Mouse (Mus musculus) intestine, embryonic 14.5 days (tissue): ENCODE measurements around the gene Gm11627. TPM values are rescaled to one million over a fixed set of nuclear protein-coding genes. Genes with fewer than 3 reads are reported as not detected.
A peak's percentile ranks its signal among the peaks of the same experiment; 100 is the strongest.
"Not testable (repeated sequence)": the region's sequence is repeated elsewhere in the genome, so short reads cannot be mapped to it uniquely, and the experiment has no call there.

Experiments
- ATAC-seq: fragments of 200-750 bp; cut with Nextera tagmentation; replicated peaks from 2 replicates; pipeline ENCODE4 v1.8.0; 2017; ENCODE audit warnings: low read depth, moderate number of reproducible peaks, moderate TSS enrichment, moderate library complexity; ENCODE audit not compliant: low FRiP score, low TSS enrichment
- DNase-seq: peaks from one replicate; pipeline ENCODE4 v3.0.0-alpha.2; 2018; ENCODE audit warnings: low spot score
- H3K27ac ChIP-seq: fragments of 300-500 bp; sonication (generic); 2 replicates; pipeline ENCODE4 v1.5.1; 2014; ENCODE audit warnings: low read depth, mild to moderate bottlenecking, control low read depth
- H3K27me3 ChIP-seq: fragments of 300-500 bp; sonication (generic); replicated peaks from 2 replicates; pipeline ENCODE4 v1.6.1; 2014; ENCODE audit warnings: low read length, control low read depth; ENCODE audit not compliant: control insufficient read depth, insufficient read depth
- H3K36me3 ChIP-seq: fragments of 300-500 bp; sonication (generic); 2 replicates; pipeline ENCODE4 v1.6.1; 2014; ENCODE audit warnings: low read length, control low read depth; ENCODE audit not compliant: control insufficient read depth, insufficient read depth
- H3K4me1 ChIP-seq: fragments of 300-500 bp; sonication (generic); replicated peaks from 2 replicates; pipeline ENCODE4 v1.6.1; 2014; ENCODE audit warnings: low read length, control low read depth, mixed read lengths; ENCODE audit not compliant: control insufficient read depth, insufficient read depth
- H3K4me2 ChIP-seq: fragments of 300-500 bp; sonication (generic); 2 replicates; pipeline ENCODE4 v1.6.1; 2014; ENCODE audit warnings: low read length
- H3K4me3 ChIP-seq: fragments of 300-500 bp; sonication (generic); 2 replicates; pipeline ENCODE4 v1.5.1; 2014; ENCODE audit warnings: low read depth, low read length, control low read depth, mixed read lengths
- H3K9ac ChIP-seq: fragments of 300-500 bp; sonication (generic); 2 replicates; pipeline ENCODE4 v1.6.1; 2014; ENCODE audit warnings: mild to moderate bottlenecking, low read length
- H3K9me3 ChIP-seq: fragments of 300-500 bp; sonication (generic); 2 replicates; pipeline ENCODE4 v1.6.1; 2016; ENCODE audit warnings: low read length, control low read depth; ENCODE audit not compliant: control insufficient read depth
- WGBS: fragments of 180-500 bp; shearing (Covaris S2); extraction: QIAGEN DNeasy Blood & Tissue Kit; methylation state at CpG from one replicate; pipeline ENCODE4 v1.1.7; 2014; 5-methylcytosine and 5-hydroxymethylcytosine counted together
- polyA plus RNA-seq: library from polyadenylated mRNA; unstranded; fragments of >200 nt; fragmentation: Nextera tagmentation; extraction: Ambion mirVana; gene quantifications from 2 replicates; pipeline ENCODE4 v1.2.1, GENCODE M21; 2014

The Gm11627 gene
- polyA plus RNA-seq, 1 experiment from 2014 or later, result 15.7 TPM

DNA sequence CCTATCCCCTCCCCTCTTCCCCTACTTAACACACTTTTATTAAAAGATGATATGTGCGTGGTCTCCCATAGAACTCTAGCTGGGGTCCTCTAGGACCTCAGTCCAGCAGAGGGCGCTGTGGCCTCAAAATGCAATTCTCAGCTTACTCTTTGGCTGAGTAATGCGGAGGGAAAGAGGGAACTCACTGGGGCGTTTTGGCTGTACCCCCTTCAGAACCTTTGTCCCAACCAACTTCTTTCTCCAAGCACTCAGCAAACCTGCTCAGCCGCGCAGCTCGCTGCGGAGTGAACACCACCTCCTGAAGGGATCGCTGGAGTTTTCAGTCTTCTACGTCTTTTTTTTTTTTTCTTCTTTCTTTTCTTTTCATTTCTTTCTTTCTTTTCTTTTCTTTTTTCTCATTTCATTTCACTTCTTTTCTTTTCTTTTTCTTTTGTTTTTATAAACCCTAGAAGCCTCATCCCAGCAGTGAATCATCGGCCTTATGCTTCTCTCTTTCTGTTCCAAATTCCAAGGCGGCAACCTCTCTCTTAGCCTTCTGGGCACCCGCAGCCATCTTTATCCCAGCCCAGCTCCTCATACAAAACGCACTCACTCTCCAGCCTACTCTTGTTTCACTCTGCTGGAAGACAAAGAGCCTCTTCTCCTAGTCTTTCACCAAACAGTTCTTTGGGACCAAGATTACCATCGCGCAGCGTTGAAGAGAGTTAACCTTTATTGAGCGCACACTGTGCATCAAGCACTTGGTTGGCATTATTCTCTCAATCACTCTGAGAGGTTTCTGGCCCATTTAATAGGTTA lies 6.2 kb downstream of the Gm11627 start:
- H3K9ac ChIP-seq, result peak overlapping the region; percentile 51
- H3K4me3 ChIP-seq, result peak overlapping the region; percentile 34
- H3K27me3 ChIP-seq, result no peaks in the 10 kb centered on the region
- H3K36me3 ChIP-seq, result no peaks in the 10 kb centered on the region
- H3K9me3 ChIP-seq, result no peaks in the 10 kb centered on the region
- peaks cover 5% of the 10 kb centered on the region; the same call in 1 of the 2 replicates for H3K4me1 ChIP-seq
- DNase-seq, result peak; percentile 99
- H3K27ac ChIP-seq, result no peak overlapping the region
- peak overlapping the region; percentile 65 for H3K4me2 ChIP-seq
- 13% methylated on average over 18 of the region's 18 CpGs for WGBS
- peak; percentile 63; the same call in 1 of the 2 replicates for ATAC-seq

DNA sequence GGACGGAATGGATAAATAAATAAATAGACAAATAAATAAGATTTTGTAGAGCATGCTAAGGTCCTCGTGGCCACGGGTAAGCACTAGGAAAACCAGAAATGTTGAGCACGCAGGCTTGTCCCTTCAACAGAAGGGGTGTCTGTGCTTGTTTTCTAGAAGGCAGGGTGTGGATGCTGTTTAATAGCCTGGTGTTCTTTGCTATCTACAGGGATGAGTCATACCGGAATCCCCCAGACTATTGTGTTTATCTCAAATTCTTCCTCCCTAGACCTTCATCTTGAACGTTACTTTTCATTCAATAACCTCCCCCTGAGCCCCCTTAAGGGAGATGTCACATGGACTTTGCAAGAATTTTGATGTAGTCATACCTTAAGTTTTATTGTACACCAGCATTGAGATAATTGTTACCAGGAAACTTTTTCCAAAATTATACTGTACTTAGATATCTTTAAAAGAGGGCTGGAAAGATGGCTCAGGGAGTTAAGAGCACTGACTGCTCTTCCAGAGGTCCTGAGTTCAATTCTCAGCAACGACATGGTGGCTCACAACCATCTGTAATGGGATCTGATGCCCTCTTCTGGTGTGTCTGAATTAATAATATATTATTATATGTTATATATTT lies 10.4 kb downstream of the Gm11627 start:
- DNase-seq (no peak), ATAC-seq (no peak)
- no peaks in the 10 kb centered on the region for H3K9me3 ChIP-seq
- H3K36me3 ChIP-seq, result no peaks in the 10 kb centered on the region
- H3K4me2 ChIP-seq, result no peak overlapping the region
- WGBS, result 70% methylated on average over 7 of the region's 7 CpGs
- no peak overlapping the region for H3K9ac ChIP-seq
- H3K4me1 ChIP-seq, result 0 out of 2 replicates have a peak, but pooled peaks cover 4% of the 10 kb centered on the region
- no peak overlapping the region for H3K27ac ChIP-seq
- no peak overlapping the region for H3K4me3 ChIP-seq
- H3K27me3 ChIP-seq, result no peaks in the 10 kb centered on the region

DNA sequence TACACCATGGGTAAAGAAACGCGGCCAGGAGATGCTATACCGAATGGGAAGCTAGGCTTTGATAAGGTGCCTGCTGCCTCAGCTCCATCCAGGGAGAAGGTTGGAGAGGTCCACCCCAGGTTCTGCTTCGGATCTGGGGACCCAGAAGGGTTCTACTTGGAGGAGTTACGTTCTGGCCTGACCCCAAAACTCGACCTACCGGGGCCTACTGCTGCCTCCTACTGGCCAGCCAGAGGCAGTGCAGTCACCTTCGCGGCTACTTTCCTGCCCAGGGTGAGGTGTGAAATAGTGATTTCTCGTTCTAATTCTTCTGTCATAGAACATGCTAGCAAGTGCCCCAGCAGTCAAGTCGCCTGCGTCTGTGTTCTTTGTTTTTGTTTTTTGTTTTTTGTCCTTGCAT lies 11.1 kb downstream of the Gm11627 start:
- DNase-seq (no peak), ATAC-seq (no peak)
- no peak overlapping the region for H3K27ac ChIP-seq
- no peak overlapping the region for H3K9ac ChIP-seq
- no peaks in the 10 kb centered on the region for H3K36me3 ChIP-seq
- no peaks in the 10 kb centered on the region for H3K9me3 ChIP-seq
- 0 out of 2 replicates have a peak, but pooled peaks cover under 1% of the 10 kb centered on the region for H3K4me1 ChIP-seq
- H3K27me3 ChIP-seq, result no peaks in the 10 kb centered on the region
- WGBS, result 78% methylated on average over 12 of the region's 12 CpGs
- H3K4me3 ChIP-seq, result no peak overlapping the region
- no peak overlapping the region for H3K4me2 ChIP-seq

DNA sequence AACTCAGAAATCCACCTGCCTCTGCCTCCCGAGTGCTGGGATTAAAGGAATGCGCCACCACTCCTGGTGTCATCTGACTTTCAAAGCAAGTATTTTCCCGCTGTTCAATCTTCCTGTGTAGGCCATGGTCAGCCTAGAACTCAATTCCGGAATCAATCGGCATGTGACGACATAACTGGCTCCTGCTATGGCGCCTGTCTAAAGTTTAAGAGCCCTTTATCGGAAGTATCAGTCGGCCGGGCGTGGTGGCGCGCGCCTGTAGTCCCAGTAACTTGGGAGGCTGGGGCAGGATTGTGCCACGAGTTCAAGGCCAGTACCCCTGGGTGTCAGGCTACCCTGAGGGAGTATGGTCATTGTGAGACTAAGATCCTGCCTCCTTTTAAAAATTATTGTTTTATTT lies 11.5 kb downstream of the Gm11627 start:
- Histone ChIP-seq H3K9ac (no peak overlapping the region), H3K36me3 (no peaks in the 10 kb centered on the region), H3K4me2 (no peak overlapping the region), H3K4me1 (no peaks in the 10 kb centered on the region), H3K27me3 (no peaks in the 10 kb centered on the region), H3K9me3 (no peaks in the 10 kb centered on the region), H3K4me3 (no peak overlapping the region), H3K27ac (no peak overlapping the region)
- ATAC-seq, result no peak
- WGBS, result 97% methylated on average over 15 of the region's 15 CpGs
- DNase-seq, result no peak

- ATAC-seq, result no peak
- Histone ChIP-seq H3K27ac (no peak overlapping the region), H3K4me1 (no peaks in the 10 kb centered on the region), H3K9me3 (no peaks in the 10 kb centered on the region), H3K4me3 (no peak overlapping the region), H3K36me3 (no peaks in the 10 kb centered on the region), H3K4me2 (no peak overlapping the region), H3K9ac (no peak overlapping the region), H3K27me3 (no peaks in the 10 kb centered on the region)
- DNase-seq, result no peak
- 90% methylated on average over 6 of the region's 6 CpGs for WGBS
Measured at GRCm38 (mm10) chr11:102567157-102567556, 12.1 kb downstream of the Gm11627 start.

- DNase-seq (no peak), ATAC-seq (no peak)
- Histone ChIP-seq H3K9ac (no peak overlapping the region), H3K4me1 (no peaks in the 10 kb centered on the region), H3K4me3 (no peak overlapping the region), H3K27ac (no peak overlapping the region), H3K9me3 (no peaks in the 10 kb centered on the region), H3K36me3 (no peaks in the 10 kb centered on the region), H3K4me2 (no peak overlapping the region), H3K27me3 (no peaks in the 10 kb centered on the region)
- 96% methylated on average over 1 of the region's 1 CpGs for WGBS
Measured at GRCm38 (mm10) chr11:102566290-102566689, 13.0 kb downstream of the Gm11627 start.

GRCm38 (mm10) chr11:102565741-102566140 lies 13.5 kb downstream of the Gm11627 start:
- DNase-seq (no peak), ATAC-seq (no peak)
- no peak overlapping the region for H3K4me2 ChIP-seq
- no peak overlapping the region for H3K9ac ChIP-seq
- no peaks in the 10 kb centered on the region for H3K36me3 ChIP-seq
- no peak overlapping the region for H3K4me3 ChIP-seq
- no peak overlapping the region for H3K27ac ChIP-seq
- no peaks in the 10 kb centered on the region for H3K27me3 ChIP-seq
- no peaks in the 10 kb centered on the region for H3K9me3 ChIP-seq
- H3K4me1 ChIP-seq, result no peaks in the 10 kb centered on the region

DNA sequence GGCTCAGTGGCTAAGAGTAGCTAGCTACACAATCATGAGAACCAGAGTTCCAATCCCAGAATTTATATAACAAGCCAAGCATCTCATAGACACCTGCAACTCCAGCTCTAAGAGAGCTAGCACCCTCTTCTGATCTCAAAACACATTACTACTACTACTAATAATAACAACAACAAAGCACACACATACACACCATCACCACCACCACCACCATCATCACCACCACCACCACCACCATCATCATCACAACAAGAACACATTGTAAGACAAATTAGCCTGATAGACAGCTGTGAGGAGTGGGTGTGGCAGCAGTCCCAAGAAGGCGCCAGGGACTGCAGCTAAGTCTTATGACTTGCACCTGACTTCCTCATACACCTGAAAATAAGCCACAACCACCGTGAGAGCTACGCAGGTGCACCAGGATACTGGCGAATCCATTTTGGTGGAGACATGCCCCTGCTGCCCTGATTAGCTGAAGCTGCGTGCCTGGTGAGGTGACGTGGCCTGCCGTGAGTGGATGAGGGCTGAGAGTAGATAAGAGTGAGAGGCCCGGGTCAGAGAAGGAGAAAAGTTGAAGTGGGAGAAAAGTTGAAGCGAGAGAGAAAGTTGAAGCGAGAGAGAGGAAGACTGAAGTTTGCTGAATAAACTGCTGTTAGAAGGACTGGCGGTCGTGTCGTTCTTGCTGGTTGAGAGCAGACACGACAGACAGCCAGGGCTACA lies 14.1 kb downstream of the Gm11627 start:
- not testable (repeated sequence) for H3K9ac ChIP-seq, H3K4me1 ChIP-seq, H3K9me3 ChIP-seq, H3K4me3 ChIP-seq, H3K27me3 ChIP-seq, ATAC-seq, H3K4me2 ChIP-seq, H3K36me3 ChIP-seq, DNase-seq, H3K27ac ChIP-seq
- WGBS, result 77% methylated on average over 14 of the region's 14 CpGs
